Mouse (Mus musculus): Measurements from ENCODE around the gene 2210011C24Rik.

Gene 2210011C24Rik

GRCm38 (mm10) chr8:84011705-84012498, at the start of gene 2210011C24Rik:
Gene 2210011C24Rik, minus strand, starts transcription at chr8:84012171.
- DNase-seq (ENCODE audit: low spot score): no peak

- DNase-seq (ENCODE audit: low spot score): no peak
These were observed 48.3 kb upstream of the 2210011C24Rik start for GRCm38 (mm10) chr8:84060245-84060644.

- DNase-seq (ENCODE audit: low spot score): no peak
These were observed 47.3 kb upstream of the 2210011C24Rik start for GRCm38 (mm10) chr8:84059226-84059625.

GRCm38 (mm10) chr8:84057827-84058226, 45.9 kb upstream of the 2210011C24Rik start:
- no peak for DNase-seq (ENCODE audit: low spot score)

GRCm38 (mm10) chr8:84053229-84053628, 41.3 kb upstream of the 2210011C24Rik start:
- no peak for DNase-seq (ENCODE audit: low spot score)

GRCm38 (mm10) chr8:84052746-84053145, 40.8 kb upstream of the 2210011C24Rik start:
- no peak for DNase-seq (ENCODE audit: low spot score)

- no peak for DNase-seq (ENCODE audit: low spot score)
These were observed 36.2 kb upstream of the 2210011C24Rik start for GRCm38 (mm10) chr8:84048171-84048570.

GRCm38 (mm10) chr8:84046505-84046904, 34.5 kb upstream of the 2210011C24Rik start:
- no peak for DNase-seq (ENCODE audit: low spot score)

- no peak for DNase-seq (ENCODE audit: low spot score)
These were observed 32.9 kb upstream of the 2210011C24Rik start, which contains the start of gene Rln3 for GRCm38 (mm10) chr8:84044900-84045299. Gene Rln3, minus strand, starts transcription at chr8:84045000.

- no peak for DNase-seq (ENCODE audit: low spot score)
These were observed 32.1 kb upstream of the 2210011C24Rik start for GRCm38 (mm10) chr8:84044103-84044502.

GRCm38 (mm10) chr8:84042948-84043342, 31.0 kb upstream of the 2210011C24Rik start:
- DNase-seq (ENCODE audit: low spot score): no peak

- peak; percentile 70 for DNase-seq (ENCODE audit: low spot score)
These were observed 30.3 kb upstream of the 2210011C24Rik start, which contains the start of gene Il27ra for GRCm38 (mm10) chr8:84042066-84042947. Gene Il27ra, minus strand, starts transcription at chr8:84042589.

- peak; percentile 56 for DNase-seq (ENCODE audit: low spot score)
These were observed 27.1 kb upstream of the 2210011C24Rik start for GRCm38 (mm10) chr8:84039050-84039449.

- DNase-seq (ENCODE audit: low spot score): peak; percentile 31
These were observed 26.0 kb upstream of the 2210011C24Rik start for GRCm38 (mm10) chr8:84038015-84038414.

- DNase-seq (ENCODE audit: low spot score): no peak
These were observed 20.8 kb upstream of the 2210011C24Rik start for GRCm38 (mm10) chr8:84032777-84033176.

- no peak for DNase-seq (ENCODE audit: low spot score)
These were observed 17.3 kb upstream of the 2210011C24Rik start for GRCm38 (mm10) chr8:84029272-84029671.

- no peak for DNase-seq (ENCODE audit: low spot score)
These were observed 15.5 kb upstream of the 2210011C24Rik start for GRCm38 (mm10) chr8:84027449-84027848.

- DNase-seq (ENCODE audit: low spot score): peak; percentile 57
These were observed 13.9 kb upstream of the 2210011C24Rik start for GRCm38 (mm10) chr8:84025863-84026262.

GRCm38 (mm10) chr8:84024171-84024570, 12.2 kb upstream of the 2210011C24Rik start:
- peak; percentile 62 for DNase-seq (ENCODE audit: low spot score)

GRCm38 (mm10) chr8:84023631-84024030, 11.7 kb upstream of the 2210011C24Rik start:
- DNase-seq (ENCODE audit: low spot score): no peak

GRCm38 (mm10) chr8:84023085-84023484, 11.1 kb upstream of the 2210011C24Rik start:
- DNase-seq (ENCODE audit: low spot score): no peak

GRCm38 (mm10) chr8:84021569-84021968, 9.6 kb upstream of the 2210011C24Rik start:
- DNase-seq (ENCODE audit: low spot score): no peak

- DNase-seq (ENCODE audit: low spot score): no peak
These were observed 9.1 kb upstream of the 2210011C24Rik start, which contains the start of gene Palm3 for GRCm38 (mm10) chr8:84021096-84021495. Gene Palm3, plus strand, starts transcription at chr8:84021471.

Data from ovary, postnatal 36 days (tissue).